Mouse (Mus musculus) embryonic facial prominence, embryonic 12.5 days (tissue): ENCODE results near the gene Tle6. TPM values are rescaled to one million over a fixed set of nuclear protein-coding genes. Genes with fewer than 3 reads are reported as not detected.

Experiments used
- ATAC-seq: fragments of 200-750 bp; cut with Nextera tagmentation; 2 replicates; pipeline ENCODE4 v1.8.0; 2017; ENCODE audit not compliant: insufficient number of reproducible peaks, insufficient read depth, low FRiP score, low TSS enrichment
- H3K27ac ChIP-seq: fragments of 300-500 bp; sonication (generic); 2 replicates; pipeline ENCODE4 v1.5.1; 2016; ENCODE audit warnings: mild to moderate bottlenecking
- H3K27me3 ChIP-seq: fragments of 300-500 bp; sonication (generic); 2 replicates; pipeline ENCODE4 v1.6.1; 2016; ENCODE audit warnings: mild to moderate bottlenecking, moderate library complexity
- H3K36me3 ChIP-seq: fragments of 300-500 bp; sonication (generic); 2 replicates; pipeline ENCODE4 v1.6.1; 2016; ENCODE audit warnings: mild to moderate bottlenecking
- H3K4me1 ChIP-seq: fragments of 300-500 bp; sonication (generic); 2 replicates; pipeline ENCODE4 v1.6.1; 2016
- H3K4me2 ChIP-seq: fragments of 300-500 bp; sonication (generic); replicated peaks from 2 replicates; pipeline ENCODE4 v1.6.1; 2016; ENCODE audit warnings: mild to moderate bottlenecking, moderate library complexity
- H3K4me3 ChIP-seq: fragments of 300-500 bp; sonication (generic); 2 replicates; pipeline ENCODE4 v1.5.1; 2016; ENCODE audit warnings: mild to moderate bottlenecking
- H3K9ac ChIP-seq: fragments of 300-500 bp; sonication (generic); 2 replicates; pipeline ENCODE4 v1.6.1; 2016; ENCODE audit warnings: mild to moderate bottlenecking, moderate library complexity
- H3K9me3 ChIP-seq: fragments of 300-500 bp; sonication (generic); 2 replicates; pipeline ENCODE4 v1.6.1; 2016; ENCODE audit warnings: mild to moderate bottlenecking, moderate library complexity
- whole genome bisulfite sequencing: fragments of 180-500 bp; shearing (Covaris S2); methylation state at CpG from one replicate; pipeline ENCODE4 v1.1.7; 2016; 5-methylcytosine and 5-hydroxymethylcytosine counted together
- polyA plus RNA-seq: library from polyadenylated mRNA; unstranded; fragments of >200 nt; fragmentation: Nextera tagmentation; extraction: Ambion mirVana; gene quantifications from 2 replicates; pipeline ENCODE4 v1.2.1, GENCODE M21; 2016

Gene Tle6
- polyA plus RNA-seq, 1 experiment from 2014 or later = 14.4 TPM

DNA sequence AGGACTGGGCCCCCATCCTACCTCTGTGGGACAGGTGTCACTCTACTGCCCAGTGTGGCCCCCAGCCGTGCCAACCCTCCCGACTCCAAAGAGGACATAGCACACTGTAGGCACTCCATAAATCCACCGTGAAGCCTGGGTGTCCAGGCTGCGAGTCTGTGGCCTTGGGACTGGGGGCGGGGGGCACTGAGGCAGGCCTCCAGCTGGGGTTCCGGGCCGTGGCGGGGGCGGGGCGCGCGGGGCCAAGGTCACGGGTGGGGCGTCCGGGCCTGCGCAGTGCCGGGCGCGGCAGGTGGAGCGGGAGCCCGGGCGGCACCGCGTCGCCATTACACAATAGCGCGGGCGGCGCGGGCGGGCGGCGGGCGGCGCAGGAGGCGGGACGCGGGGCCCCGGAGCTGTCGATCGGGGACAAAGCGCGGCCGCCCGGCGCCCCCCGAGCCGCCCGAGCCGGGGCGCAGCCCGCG, 41.7 kb downstream of the Tle6 start, which contains the start of gene Aes:
Aes (plus strand) TSS at position 326 of the 464 bp plus-strand sequence.
- WGBS = under 1% methylated on average over 26 of the region's 53 CpGs
- ATAC-seq = 0 out of 2 replicates have a peak, but pooled peaks have one; percentile 12
- Histone ChIP-seq H3K4me1 (peaks cover 39% of the 10 kb centered on the region), H3K9me3 (no peaks in the 10 kb centered on the region), H3K4me2 (peak within 1 kb of the TSS; percentile 91), H3K27ac (peak within 1 kb of the TSS; percentile 93), H3K36me3 (peaks cover 12% of the 10 kb centered on the region), H3K27me3 (no peaks in the 10 kb centered on the region), H3K4me3 (peak within 1 kb of the TSS; percentile 96), H3K9ac (peak within 1 kb of the TSS; percentile 98)

DNA sequence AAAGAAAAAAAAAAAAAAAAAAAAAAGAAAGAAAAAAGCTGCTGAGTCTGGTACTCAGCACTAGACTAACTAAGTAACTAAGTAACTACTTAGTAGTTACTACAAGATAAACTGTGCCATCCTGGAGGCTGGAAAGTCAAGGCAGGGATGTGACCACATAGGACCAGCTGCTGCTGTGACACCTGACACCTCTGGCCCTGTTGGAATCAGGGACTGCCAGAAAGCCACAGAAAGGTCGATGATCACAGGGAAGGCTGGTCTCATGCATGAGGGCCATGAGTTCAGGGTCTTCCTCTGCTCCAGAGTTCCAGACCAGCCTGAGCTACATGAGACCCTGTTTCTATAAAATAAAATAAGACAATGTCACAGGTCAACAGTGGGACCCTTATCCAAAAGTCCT, 43.4 kb downstream of the Tle6 start:
- no peak overlapping the region for H3K9ac ChIP-seq
- 31% methylated on average over 1 of the region's 1 CpGs for WGBS
- no peak overlapping the region for H3K27ac ChIP-seq
- H3K4me1 ChIP-seq = peaks cover 21% of the 10 kb centered on the region
- H3K36me3 ChIP-seq = peaks cover 7% of the 10 kb centered on the region
- no peak overlapping the region for H3K4me3 ChIP-seq
- H3K9me3 ChIP-seq = no peaks in the 10 kb centered on the region
- no peak overlapping the region for H3K4me2 ChIP-seq
- no peaks in the 10 kb centered on the region for H3K27me3 ChIP-seq
- ATAC-seq = no peak

DNA sequence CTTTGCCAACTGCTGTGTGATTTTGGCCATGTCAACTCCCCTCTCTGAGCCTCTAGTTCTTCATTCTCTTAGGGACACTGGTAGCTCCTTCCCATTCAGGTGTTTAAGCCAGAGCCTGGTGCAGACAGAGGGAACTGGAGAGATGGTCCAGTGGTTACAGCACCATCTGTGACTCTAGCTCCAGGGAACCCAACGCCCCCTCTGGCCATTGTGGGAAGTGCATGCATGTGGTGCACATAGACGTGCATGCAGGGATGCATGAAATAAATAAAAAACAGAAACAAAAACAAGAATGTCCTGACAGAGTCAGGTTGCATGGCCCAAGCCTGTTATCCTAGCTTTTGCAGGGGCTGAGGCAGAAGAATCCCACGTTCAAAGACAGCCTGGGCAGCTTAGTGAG, 44.6 kb downstream of the Tle6 start:
- Histone ChIP-seq H3K4me1 (peaks cover 16% of the 10 kb centered on the region), H3K9me3 (no peaks in the 10 kb centered on the region), H3K27me3 (no peaks in the 10 kb centered on the region), H3K9ac (no peak overlapping the region), H3K4me2 (no peak overlapping the region), H3K36me3 (0 out of 2 replicates have a peak, but pooled peaks cover 1% of the 10 kb centered on the region), H3K4me3 (no peak overlapping the region), H3K27ac (no peak overlapping the region)
- no peak for ATAC-seq
- WGBS = 78% methylated on average over 3 of the region's 3 CpGs

DNA sequence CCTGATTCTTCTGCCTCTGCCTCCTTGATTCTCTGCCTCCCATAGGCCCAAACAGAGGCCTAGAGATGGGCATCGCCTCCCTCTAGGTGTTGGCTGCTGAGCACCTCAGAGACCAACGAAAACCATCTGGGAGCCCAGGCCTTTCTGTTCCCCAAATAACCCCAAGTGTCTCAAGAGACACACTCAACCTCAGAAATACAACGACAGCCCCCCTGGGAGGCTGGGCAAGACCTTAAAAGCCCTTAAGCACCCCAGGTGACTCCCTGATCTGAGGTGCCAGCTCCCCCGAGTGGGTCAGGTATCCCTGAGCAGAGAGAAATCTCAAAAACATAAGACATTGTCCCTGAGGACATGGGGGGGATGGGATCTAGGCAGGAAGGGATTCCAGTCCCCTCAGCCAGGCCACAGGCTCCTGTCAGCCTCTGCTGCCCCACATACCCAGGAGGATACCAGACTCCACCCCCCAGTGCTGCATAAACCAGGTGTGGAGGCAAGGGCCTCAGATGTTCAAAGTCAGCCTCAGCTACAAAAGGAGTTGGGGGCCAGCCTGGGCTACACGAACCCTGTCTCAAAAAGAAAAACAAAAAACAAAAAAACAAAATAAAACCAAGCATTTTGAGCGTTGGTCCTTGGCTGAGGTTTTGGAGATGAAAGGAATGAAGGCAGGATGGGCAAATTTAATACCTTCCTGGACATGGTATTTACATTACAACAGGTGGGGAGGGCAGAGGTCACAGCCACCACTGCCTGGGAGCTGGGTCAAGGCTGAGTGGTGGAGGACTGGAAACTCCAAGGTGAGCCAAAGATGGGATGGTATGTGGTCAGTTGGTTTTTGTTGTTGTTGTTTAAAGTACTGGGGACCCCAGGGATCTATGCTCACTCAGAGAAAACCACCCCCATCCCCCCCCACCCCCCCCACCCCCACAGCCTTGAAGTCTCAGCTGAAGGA, 46.8 kb downstream of the Tle6 start:
- ATAC-seq = no peak
- Histone ChIP-seq H3K4me1 (peaks cover 7% of the 10 kb centered on the region; the same call in 1 of the 2 replicates), H3K27me3 (no peaks in the 10 kb centered on the region), H3K27ac (no peak overlapping the region), H3K4me3 (no peak overlapping the region), H3K36me3 (no peaks in the 10 kb centered on the region), H3K9ac (no peak overlapping the region), H3K9me3 (no peaks in the 10 kb centered on the region), H3K4me2 (no peak overlapping the region)
- WGBS = 72% methylated on average over 6 of the region's 6 CpGs

DNA sequence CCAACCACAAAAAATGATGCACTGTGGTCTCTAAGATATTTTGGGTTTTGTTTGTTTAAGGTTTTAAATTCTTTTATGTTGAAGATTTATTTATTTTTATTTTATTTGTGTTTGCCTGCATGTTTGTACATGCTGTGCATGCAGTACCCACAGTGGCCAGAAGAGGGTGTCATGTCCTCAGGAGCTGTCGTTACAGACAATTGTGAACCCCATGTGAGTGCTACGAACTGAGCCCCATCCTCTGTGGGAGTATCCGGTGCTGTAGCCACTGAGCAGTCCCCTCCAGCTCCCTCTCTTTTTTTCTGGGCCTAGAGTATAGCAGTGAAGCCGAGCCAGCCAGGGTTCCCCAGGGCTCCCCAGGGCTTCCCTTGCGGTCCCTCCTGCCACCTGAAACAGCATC, 47.6 kb downstream of the Tle6 start:
- Histone ChIP-seq H3K27me3 (no peaks in the 10 kb centered on the region), H3K9ac (no peak overlapping the region), H3K4me1 (peaks cover 4% of the 10 kb centered on the region; the same call in 1 of the 2 replicates), H3K4me2 (no peak overlapping the region), H3K9me3 (no peaks in the 10 kb centered on the region), H3K36me3 (no peaks in the 10 kb centered on the region), H3K4me3 (no peak overlapping the region), H3K27ac (no peak overlapping the region)
- no peak for ATAC-seq
- WGBS = 89% methylated on average over 5 of the region's 5 CpGs

DNA sequence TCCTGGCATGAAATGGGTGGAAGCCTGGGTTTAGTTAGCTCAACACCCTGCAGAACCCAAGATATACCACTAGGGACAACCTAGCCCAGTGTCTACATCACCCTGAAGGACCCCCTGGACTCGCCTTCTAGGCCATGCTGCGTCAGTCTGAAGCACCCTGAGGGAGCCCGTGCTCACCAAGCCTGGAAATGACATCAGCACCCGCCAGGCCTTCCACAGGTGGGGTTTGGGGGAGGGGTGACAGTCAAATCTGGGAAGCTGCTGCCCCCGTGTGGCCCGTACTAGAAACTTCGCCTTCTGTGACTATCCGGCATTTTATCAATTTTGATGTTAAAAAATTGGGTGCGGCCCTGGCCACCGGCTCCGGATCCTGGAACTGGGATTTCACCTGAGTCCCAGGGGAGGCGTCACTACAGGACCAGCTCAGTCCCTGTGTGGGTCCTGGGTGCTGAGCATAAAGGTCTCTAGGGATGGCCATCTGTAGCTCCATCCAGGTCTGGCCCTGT, 49.2 kb downstream of the Tle6 start:
- no peaks in the 10 kb centered on the region for H3K36me3 ChIP-seq
- ATAC-seq = peak; percentile 78; the same call in 1 of the 2 replicates
- H3K4me2 ChIP-seq = no peak overlapping the region
- 0 out of 2 replicates have a peak overlapping the region, but pooled peaks have one; percentile 12 for H3K27ac ChIP-seq
- H3K4me3 ChIP-seq = no peak overlapping the region
- 5% methylated on average over 12 of the region's 12 CpGs for WGBS
- no peaks in the 10 kb centered on the region for H3K9me3 ChIP-seq
- peaks cover 4% of the 10 kb centered on the region; the same call in 1 of the 2 replicates for H3K4me1 ChIP-seq
- H3K27me3 ChIP-seq = no peaks in the 10 kb centered on the region
- no peak overlapping the region for H3K9ac ChIP-seq

DNA sequence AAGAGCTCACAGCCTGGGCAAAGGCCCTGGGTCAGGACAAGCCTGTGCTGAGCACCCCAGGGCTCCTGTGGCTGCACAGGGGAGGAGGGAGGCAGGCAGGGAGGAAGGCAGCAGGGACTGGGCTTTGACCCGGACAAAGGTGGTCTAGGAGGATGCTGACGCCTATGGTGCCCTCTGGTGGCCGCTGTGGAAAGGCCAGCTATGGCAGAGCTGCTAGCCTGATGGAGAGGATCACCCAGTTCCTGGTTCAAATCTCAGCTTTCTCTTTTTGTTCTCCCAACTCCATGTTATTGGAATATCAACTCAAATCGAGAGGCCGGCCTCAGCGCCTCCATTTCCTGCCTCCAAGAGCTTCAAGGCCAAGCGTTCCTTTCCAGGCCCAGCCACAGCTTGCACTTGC, 50.6 kb downstream of the Tle6 start:
- peaks cover 4% of the 10 kb centered on the region; the same call in 1 of the 2 replicates for H3K4me1 ChIP-seq
- H3K9ac ChIP-seq = no peak overlapping the region
- H3K9me3 ChIP-seq = no peaks in the 10 kb centered on the region
- H3K27me3 ChIP-seq = no peaks in the 10 kb centered on the region
- no peak overlapping the region for H3K4me3 ChIP-seq
- ATAC-seq = no peak
- no peak overlapping the region for H3K27ac ChIP-seq
- WGBS = 10% methylated on average over 7 of the region's 7 CpGs
- no peaks in the 10 kb centered on the region for H3K36me3 ChIP-seq
- no peak overlapping the region for H3K4me2 ChIP-seq

DNA sequence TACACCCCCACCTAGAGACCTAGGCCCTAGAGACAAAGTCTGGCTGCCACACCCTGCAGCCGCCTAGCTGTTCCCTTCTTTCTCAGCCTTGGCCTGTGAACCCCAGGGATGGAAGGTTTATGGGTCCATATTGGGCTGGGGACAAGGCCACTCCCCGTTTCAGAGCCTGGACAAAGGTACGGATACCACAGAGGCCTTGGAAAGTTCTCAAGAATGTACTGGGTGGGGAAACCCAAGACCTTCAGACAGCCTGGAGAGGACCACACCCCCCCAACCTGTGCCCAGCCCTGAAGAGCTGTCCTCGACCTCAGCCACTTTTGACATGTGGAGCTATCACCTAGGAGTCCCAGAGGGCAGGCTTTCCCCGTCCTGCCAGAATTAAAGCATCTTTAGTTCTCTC, 51.9 kb downstream of the Tle6 start:
- 63% methylated on average over 5 of the region's 5 CpGs for WGBS
- H3K27ac ChIP-seq = no peak overlapping the region
- H3K9me3 ChIP-seq = no peaks in the 10 kb centered on the region
- H3K9ac ChIP-seq = no peak overlapping the region
- no peaks in the 10 kb centered on the region for H3K36me3 ChIP-seq
- H3K4me1 ChIP-seq = peaks cover 8% of the 10 kb centered on the region
- ATAC-seq = no peak
- H3K27me3 ChIP-seq = no peaks in the 10 kb centered on the region
- no peak overlapping the region for H3K4me2 ChIP-seq
- H3K4me3 ChIP-seq = no peak overlapping the region

DNA sequence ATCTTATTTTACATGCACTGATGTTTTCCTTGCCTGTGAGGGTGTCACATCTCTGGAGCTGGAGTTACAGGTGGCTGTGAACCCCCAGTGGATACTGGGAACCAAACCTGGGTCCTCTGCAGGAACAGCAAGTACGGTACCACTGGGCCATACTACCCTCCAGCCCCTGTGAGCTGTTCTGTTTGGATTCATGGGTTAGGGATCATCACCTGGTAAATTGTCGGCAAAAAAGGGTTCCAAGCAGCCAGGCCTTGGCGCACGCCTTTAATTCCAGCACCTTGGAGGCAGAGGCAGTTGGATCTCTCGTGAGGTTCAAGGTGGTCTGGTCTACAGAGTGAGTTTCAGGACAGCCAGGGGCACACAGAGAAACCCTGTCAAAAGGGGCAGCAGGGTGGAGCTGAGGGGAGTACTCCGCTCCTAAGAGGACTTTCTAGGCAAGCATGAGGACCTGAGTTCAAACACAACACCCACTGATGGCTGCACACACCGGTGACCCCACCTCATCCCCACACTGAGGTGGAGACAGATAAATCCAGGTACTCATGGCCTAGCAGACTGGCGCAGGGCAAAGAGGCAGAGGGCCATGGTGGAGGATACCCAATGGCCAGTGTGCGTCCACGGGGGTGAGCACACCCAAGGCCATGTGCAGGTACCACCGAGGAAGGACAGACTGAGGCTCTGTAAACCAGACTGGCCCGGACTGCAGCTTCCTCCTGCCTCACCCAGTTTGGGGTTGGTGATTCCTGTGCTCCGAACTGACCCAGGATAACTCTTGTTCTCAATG, 53.9 kb downstream of the Tle6 start:
- 90% methylated on average over 13 of the region's 13 CpGs for WGBS
- H3K27ac ChIP-seq = no peak overlapping the region
- H3K27me3 ChIP-seq = no peaks in the 10 kb centered on the region

DNA sequence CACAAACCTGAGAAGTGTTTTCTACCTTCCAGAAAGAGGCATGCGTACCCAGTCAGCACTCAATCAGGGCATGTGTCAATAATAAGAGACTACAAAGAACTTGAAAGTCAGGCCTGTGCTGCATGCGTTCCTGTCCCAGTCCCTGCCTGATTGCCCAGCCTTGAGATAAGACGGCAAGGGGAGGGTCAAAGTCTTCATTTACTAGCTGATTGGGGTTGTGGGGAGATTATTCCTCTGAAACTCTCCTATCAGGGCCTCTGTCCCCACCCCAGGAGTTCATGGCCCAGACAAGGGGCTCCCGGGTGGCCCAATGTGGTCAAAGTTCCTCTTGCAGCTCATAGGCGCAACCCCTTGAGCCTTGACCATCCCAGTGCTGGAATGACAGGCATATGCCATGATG, 54.5 kb downstream of the Tle6 start:
- WGBS = 85% methylated on average over 5 of the region's 5 CpGs

More for the DNA sequence above, 53.9 kb downstream of the Tle6 start:
- Histone ChIP-seq H3K4me2 (no peak overlapping the region; the same call in 1 of the 2 replicates), H3K4me3 (no peak overlapping the region), H3K4me1 (peaks cover 24% of the 10 kb centered on the region), H3K9me3 (no peaks in the 10 kb centered on the region), H3K36me3 (0 out of 2 replicates have a peak, but pooled peaks cover 6% of the 10 kb centered on the region), H3K9ac (0 out of 2 replicates have a peak overlapping the region, but pooled peaks have one; percentile 29)
- ATAC-seq = no peak

DNA sequence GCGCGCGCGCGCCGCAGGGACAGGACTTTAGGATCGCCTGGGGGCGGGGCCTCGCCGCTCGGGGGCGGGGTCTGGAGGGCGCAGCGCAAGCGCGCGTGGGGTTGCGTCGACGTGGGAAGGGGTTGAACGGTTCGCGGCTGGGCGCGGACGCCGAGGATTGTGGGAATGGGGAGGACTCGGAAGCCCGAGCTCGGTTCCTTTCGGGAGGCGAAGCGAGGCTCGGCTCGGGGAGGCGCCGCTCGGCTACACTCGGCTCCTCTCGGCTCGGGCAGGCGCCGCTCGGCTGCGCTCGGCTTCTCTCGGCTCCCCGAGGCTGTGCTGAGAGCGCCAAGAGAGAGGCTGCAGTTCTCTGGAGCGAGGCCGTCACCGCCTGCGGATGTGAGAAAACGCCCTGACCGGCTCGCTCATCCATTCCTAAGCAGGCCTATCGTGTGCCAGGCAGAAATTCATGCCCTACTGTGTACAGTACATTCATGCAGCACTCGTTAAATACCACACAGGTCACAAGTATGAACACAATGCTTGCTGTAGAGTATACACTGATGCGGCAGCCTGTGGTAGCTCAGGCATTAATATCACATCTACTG, 55.6 kb downstream of the Tle6 start, which contains the start of gene Gna11:
Gna11 (minus strand) TSS at position 30 of the 587 bp plus-strand sequence.
- H3K9me3 ChIP-seq = no peaks in the 10 kb centered on the region
- H3K36me3 ChIP-seq = peaks cover 6% of the 10 kb centered on the region; the same call in 1 of the 2 replicates
- peak within 1 kb of the TSS; percentile 96 for H3K4me3 ChIP-seq
- WGBS = under 1% methylated on average over 59 of the region's 59 CpGs
- peak within 1 kb of the TSS; percentile 84 for H3K27ac ChIP-seq
- peaks cover 23% of the 10 kb centered on the region for H3K4me1 ChIP-seq
- no peaks in the 10 kb centered on the region for H3K27me3 ChIP-seq
- H3K4me2 ChIP-seq = peak within 1 kb of the TSS; percentile 97
- H3K9ac ChIP-seq = peak within 1 kb of the TSS; percentile 96
- ATAC-seq = peak; percentile 95

More for the DNA sequence above, 54.5 kb downstream of the Tle6 start:
- no peak for ATAC-seq
- no peak overlapping the region for H3K4me3 ChIP-seq
- no peak overlapping the region for H3K4me2 ChIP-seq
- peaks cover 21% of the 10 kb centered on the region for H3K4me1 ChIP-seq
- H3K9me3 ChIP-seq = no peaks in the 10 kb centered on the region
- no peaks in the 10 kb centered on the region for H3K27me3 ChIP-seq
- 0 out of 2 replicates have a peak, but pooled peaks cover 6% of the 10 kb centered on the region for H3K36me3 ChIP-seq
- no peak overlapping the region for H3K27ac ChIP-seq
- no peak overlapping the region for H3K9ac ChIP-seq
